8 mouse cellular contexts compared by ENCODE assay signal in the genomic region with DNA sequence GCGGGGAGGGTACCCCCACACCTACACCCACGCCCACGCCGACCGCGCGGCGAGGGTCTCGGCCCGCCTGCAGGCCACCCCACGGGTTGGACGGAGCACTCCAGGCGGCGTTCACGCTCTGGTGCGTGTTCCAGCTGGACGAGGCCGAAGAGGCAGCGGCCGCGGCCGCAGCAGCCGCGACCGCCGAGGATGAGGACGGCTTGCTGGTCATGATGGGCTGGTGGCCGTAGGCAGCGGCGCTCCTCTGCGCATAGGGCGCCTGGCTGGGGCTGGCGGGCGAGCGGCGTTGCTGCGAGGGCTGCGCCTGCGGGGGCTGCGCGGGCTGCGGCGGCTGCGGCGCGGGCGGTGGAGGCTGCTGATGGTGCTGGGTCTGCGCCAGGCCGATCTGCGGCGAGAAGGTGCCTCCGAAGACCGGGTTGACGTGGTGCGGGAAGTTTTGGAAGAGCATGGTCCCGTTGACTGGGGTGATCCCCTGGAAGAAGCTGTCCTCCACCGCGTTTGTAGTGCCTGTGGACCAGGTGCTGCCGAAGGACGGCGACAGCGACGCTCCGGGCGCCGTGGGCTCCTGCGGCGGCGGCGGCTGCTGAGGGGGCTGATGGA. TPM values are rescaled to one million over a fixed set of nuclear protein-coding genes. Genes with fewer than 3 reads are reported as not detected.
DNase-seq lines count a peak whose midpoint lies in the region; ATAC-seq and TF ChIP-seq lines count a peak whose summit lies in the region.

No protein-coding gene starts in this region.

- no peaks in the 10 kb centered on the region for H3K9me3 ChIP-seq in ES-E14 (ENCODE audit: control insufficient read depth, insufficient read depth, low read depth, low read length)
- no peaks in the 10 kb centered on the region for H3K9me3 ChIP-seq in heart, postnatal 0 days (replicated peaks; ENCODE audit: control insufficient read depth, low read length)
- H3K9me3 ChIP-seq in lung, postnatal 0 days (ENCODE audit: low read length): no peaks in the 10 kb centered on the region

- peak overlapping the region; percentile 80 for H3K4me2 ChIP-seq in heart, postnatal 0 days (ENCODE audit: low read depth, low read length)
- H3K4me2 ChIP-seq in lung, postnatal 0 days (replicated peaks; ENCODE audit: low read depth, low read length): peak overlapping the region; percentile 100

- 1% methylated on average over 70 of the region's 70 CpGs for whole genome bisulfite sequencing in bone marrow, adult 2 months
- under 1% methylated on average over 69 of the region's 70 CpGs for WGBS in heart, postnatal 0 days
- WGBS in lung, postnatal 0 days: under 1% methylated on average over 64 of the region's 70 CpGs

- TF ChIP-seq EP300 in heart, postnatal 0 days (IDR thresholded peaks at IDR 0.05; ENCODE audit: low read depth): no peak
- no peak for TF ChIP-seq EP300 in lung, postnatal 0 days (IDR thresholded peaks at IDR 0.05)

- peak; percentile 1; the same call in 1 of the 2 replicates for ATAC-seq in heart, postnatal 0 days (ENCODE audit: insufficient read depth, low read depth)
- peak; percentile 42 for ATAC-seq in lung, postnatal 0 days

- H3K4me3 ChIP-seq in ES-E14 (ENCODE audit: insufficient read depth in 1 of 2, low read depth in 1 of 2, low read length in 2 of 2, poor library complexity in 1 of 2, severe bottlenecking in 1 of 2): peak overlapping the region; percentile 65 to 71
- peak overlapping the region; percentile 75 for H3K4me3 ChIP-seq in bone marrow, adult 2 months (replicated peaks; ENCODE audit: control insufficient read depth, low read depth, low read length)
- peak overlapping the region; percentile 75 for H3K4me3 ChIP-seq in embryonic fibroblast, embryonic 13.5 days (ENCODE audit: insufficient read depth, low read length)
- H3K4me3 ChIP-seq in heart, postnatal 0 days (ENCODE audit: low read depth, low read length): peak overlapping the region; percentile 69
- H3K4me3 ChIP-seq in lung, postnatal 0 days (ENCODE audit: low read depth, low read length): peak overlapping the region; percentile 59

- TF ChIP-seq POLR2A in bone marrow, adult 2 months (IDR thresholded peaks at IDR 0.05; ENCODE audit: borderline replicate concordance, control insufficient read depth, low read depth, low read length): no peak
- no peak for TF ChIP-seq POLR2A in embryonic fibroblast, embryonic 13.5 days (IDR thresholded peaks at IDR 0.05; ENCODE audit: low read depth, low read length)

- H3K4me1 ChIP-seq in ES-E14 (ENCODE audit: control insufficient read depth in 2 of 2, insufficient read depth in 2 of 2, low read length in 2 of 2, poor library complexity in 1 of 2): 0 out of 4 replicates have a peak, but pooled peaks cover 0 to 3% of the 10 kb centered on the region in 2 experiments
- H3K4me1 ChIP-seq in bone marrow, adult 2 months (ENCODE audit: control insufficient read depth, insufficient read depth, low read length): no peaks in the 10 kb centered on the region; the same call in 1 of the 2 replicates
- H3K4me1 ChIP-seq in embryonic fibroblast, embryonic 13.5 days (ENCODE audit: control insufficient read depth, insufficient read depth, low read length): peaks cover 6% of the 10 kb centered on the region
- peaks cover 4% of the 10 kb centered on the region; the same call in 1 of the 2 replicates for H3K4me1 ChIP-seq in heart, postnatal 0 days (ENCODE audit: control insufficient read depth, insufficient read depth)
- no peaks in the 10 kb centered on the region for H3K4me1 ChIP-seq in lung, postnatal 0 days (ENCODE audit: insufficient read depth, low read depth, low read length)

- no peaks in the 10 kb centered on the region for H3K27me3 ChIP-seq in heart, postnatal 0 days (ENCODE audit: control insufficient read depth, insufficient read depth, low read length)
- peaks cover 3% of the 10 kb centered on the region for H3K27me3 ChIP-seq in lung, postnatal 0 days (replicated peaks; ENCODE audit: insufficient read depth, low read length)

- H3K9ac ChIP-seq in ES-E14 (ENCODE audit: insufficient read depth, low read depth, low read length, poor library complexity, severe bottlenecking): peak overlapping the region; percentile 66
- H3K9ac ChIP-seq in heart, postnatal 0 days (replicated peaks; ENCODE audit: low read depth, low read length): peak overlapping the region; percentile 89
- H3K9ac ChIP-seq in lung, postnatal 0 days (replicated peaks; ENCODE audit: low read depth): peak overlapping the region; percentile 29; the same call in 1 of the 2 replicates

- peak; percentile 16 for DNase-seq in ES-E14 (ENCODE audit: low read depth, low spot score)
- DNase-seq in heart, postnatal 0 days (ENCODE audit: low spot score): peak; percentile 40
- DNase-seq in layer of hippocampus, adult 18-20 months (ENCODE audit: low spot score in 2 of 2): peak; percentile 54 to 72
- DNase-seq in lung, postnatal 0 days (ENCODE audit: low spot score): peak; percentile 21
- DNase-seq in ovary, adult 18-20 months (ENCODE audit: low spot score): peak; percentile 48
- peak; percentile 32 for DNase-seq in urinary bladder, postnatal 14 days (ENCODE audit: low spot score)

- in situ Hi-C loops in ES-E14 (cut with MboI; ENCODE audit: low sequenced_read_pairs in 2 of 2, unreplicated experiment in 2 of 2): no loop called here

- TF ChIP-seq CTCF in bone marrow, adult 2 months (IDR thresholded peaks at IDR 0.05; ENCODE audit: control insufficient read depth, insufficient read depth, low read length): no peak
- no peak for TF ChIP-seq CTCF in embryonic fibroblast, embryonic 13.5 days (IDR thresholded peaks at IDR 0.05; ENCODE audit: borderline replicate concordance, insufficient read depth, low read length)
- no peak for TF ChIP-seq CTCF in heart, postnatal 0 days (IDR thresholded peaks at IDR 0.05; ENCODE audit: low read depth)
- no peak for TF ChIP-seq CTCF in lung, postnatal 0 days (IDR thresholded peaks at IDR 0.05)

- no peak overlapping the region for H3K27ac ChIP-seq in ES-E14 (ENCODE audit: insufficient read depth, low read depth, low read length, poor library complexity, severe bottlenecking)
- H3K27ac ChIP-seq in bone marrow, adult 2 months (ENCODE audit: control insufficient read depth, insufficient read depth, low read depth, low read length, poor library complexity): peak overlapping the region; percentile 48; the same call in 1 of the 2 replicates
- H3K27ac ChIP-seq in embryonic fibroblast, embryonic 13.5 days (ENCODE audit: insufficient read depth, low read length): no peak overlapping the region
- peak overlapping the region; percentile 96 for H3K27ac ChIP-seq in heart, postnatal 0 days (ENCODE audit: low read depth)
- no peak overlapping the region for H3K27ac ChIP-seq in lung, postnatal 0 days (ENCODE audit: low read length)

- no peaks in the 10 kb centered on the region for H3K36me3 ChIP-seq in ES-E14 (ENCODE audit: control insufficient read depth, insufficient read depth, low read length, poor library complexity, severe bottlenecking)
- no peaks in the 10 kb centered on the region; the same call in 1 of the 2 replicates for H3K36me3 ChIP-seq in heart, postnatal 0 days (replicated peaks; ENCODE audit: control insufficient read depth, insufficient read depth, low read length)
- H3K36me3 ChIP-seq in lung, postnatal 0 days (ENCODE audit: insufficient read depth, low read length): no peaks in the 10 kb centered on the region

TF ChIP-seq in ES-E14, 5 proteins besides CTCF, POLR2A, EP300 and RAD21:
- TF ChIP-seq MAFK (IDR thresholded peaks at IDR 0.05; ENCODE audit: insufficient read depth, low read depth, low read length) (no peak), ZNF384 (IDR thresholded peaks at IDR 0.05; ENCODE audit: low read depth, low read length) (no peak), CHD2 (IDR thresholded peaks at IDR 0.05; ENCODE audit: low read depth, low read length) (no peak), ZC3H11A (IDR thresholded peaks at IDR 0.05; ENCODE audit: borderline replicate concordance, low read depth, low read length) (no peak), HCFC1 (IDR thresholded peaks at IDR 0.05; ENCODE audit: borderline replicate concordance, insufficient read depth, low read length) (no peak)

RNA-seq across cellular contexts. Expression of a gene that starts 33.1 kb away (rescaled TPM):
- total RNA-seq in ES-E14 (2012; rRNA removed): 94.7 and 104 TPM in 2 replicates
- polyA plus RNA-seq in bone marrow, adult 2 months (2011; ENCODE audit: insufficient read depth, insufficient read length, low replicate concordance, missing spikeins): 103 and 126 TPM in 2 replicates
- 165 and 189 TPM in 2 replicates for polyA plus RNA-seq in embryonic fibroblast, embryonic 13.5 days (2011; ENCODE audit: insufficient read length, low read depth, missing spikeins)
- total RNA-seq in heart, postnatal 0 days (2014; rRNA removed; ENCODE audit: low replicate concordance): 72.7 and 80.9 TPM in 2 replicates
- 82.5 and 84.3 TPM in 2 replicates for polyA plus RNA-seq in heart, postnatal 0 days (2015; fragmentation: Nextera tagmentation; extraction: Ambion mirVana)
- total RNA-seq in layer of hippocampus, adult 18-20 months (2021): 10 to 100 TPM; 89.4 to 90.6 TPM
- polyA plus RNA-seq in lung, postnatal 0 days (2015; fragmentation: Nextera tagmentation; extraction: Ambion mirVana): 83.1 and 97.6 TPM in 2 replicates

RNA-seq across cellular contexts. Expression of a gene that starts 34.2 kb away (rescaled TPM):
- 1.8 and 1.9 TPM in 2 replicates for total RNA-seq in ES-E14 (2012; rRNA removed)
- polyA plus RNA-seq in bone marrow, adult 2 months (2011; ENCODE audit: insufficient read depth, insufficient read length, low replicate concordance, missing spikeins): 6.1 and 9.1 TPM in 2 replicates
- polyA plus RNA-seq in embryonic fibroblast, embryonic 13.5 days (2011; ENCODE audit: insufficient read length, low read depth, missing spikeins): 2.2 and 2.3 TPM in 2 replicates
- 19.6 and 21.8 TPM in 2 replicates for total RNA-seq in heart, postnatal 0 days (2014; rRNA removed; ENCODE audit: low replicate concordance)
- polyA plus RNA-seq in heart, postnatal 0 days (2015; fragmentation: Nextera tagmentation; extraction: Ambion mirVana): 13.5 and 13.7 TPM in 2 replicates
- total RNA-seq in layer of hippocampus, adult 18-20 months (2021): 10 to 100 TPM; 76.6 to 76.9 TPM
- 1.3 and 2.3 TPM in 2 replicates for polyA plus RNA-seq in lung, postnatal 0 days (2015; fragmentation: Nextera tagmentation; extraction: Ambion mirVana)

Comparison
In these comparisons a context has a peak if more than half of its experiments do, and no peak if none do; other contexts are left out.
1. H3K27ac ChIP-seq: peak in bone marrow, adult 2 months (single experiment) and heart, postnatal 0 days (single experiment); none in ES-E14 (single experiment), embryonic fibroblast, embryonic 13.5 days (single experiment) and lung, postnatal 0 days (single experiment).
2. H3K9ac ChIP-seq: peak in every context shown above with its lines; median percentile 89 in heart, postnatal 0 days; 66 in ES-E14; 29 in lung, postnatal 0 days.
3. Peak in every context shown above with its lines, with median percentiles within 50 percentile points of each other: DNase-seq and H3K4me3 ChIP-seq.